In genomic region chr4:133620668-133621067, GRCm38 (mm10) we compare ENCODE assay signal across 13 mouse cellular contexts. TPM values are rescaled to one million over a fixed set of nuclear protein-coding genes. Genes with fewer than 3 reads are reported as not detected.
A peak's percentile ranks its signal among the peaks of the same experiment; 100 is the strongest.
DNase-seq lines count a peak whose midpoint lies in the region; ATAC-seq and TF ChIP-seq lines count a peak whose summit lies in the region.
"Had no signal": no experiment of that assay in that cellular context is flagged by ENCODE, and none has a peak within 500 bp of the region (broad histone marks: within the 10 kb centered on the region; RNA-seq: fewer than 3 reads in every experiment).

No protein-coding gene starts in this region.

- TF ChIP-seq POLR2A in small intestine, adult 2 months (IDR thresholded peaks at IDR 0.05; ENCODE audit: low read depth, low read length), result no peak

- no peaks in the 10 kb centered on the region for H3K27me3 ChIP-seq in liver, embryonic 15.5 days
- H3K27me3 ChIP-seq in liver, embryonic 11.5 days (replicated peaks; ENCODE audit: control insufficient read depth, insufficient read depth, low read length), result no peaks in the 10 kb centered on the region
- H3K27me3 ChIP-seq in small intestine, adult 2 months (ENCODE audit: control insufficient read depth, insufficient read depth, low read length), result no peaks in the 10 kb centered on the region
- H3K27me3 ChIP-seq in forebrain, embryonic 11.5 days (ENCODE audit: control insufficient read depth, insufficient read depth, low read length), result no peaks in the 10 kb centered on the region
- H3K27me3 ChIP-seq in kidney, embryonic 15.5 days, result no peaks in the 10 kb centered on the region
- H3K27me3 ChIP-seq: embryonic facial prominence, embryonic 15.5 days; midbrain, embryonic 12.5 days had no signal

- H3K9ac ChIP-seq in liver, embryonic 15.5 days, result no peak overlapping the region
- H3K9ac ChIP-seq in liver, embryonic 11.5 days (ENCODE audit: low read depth, low read length), result no peak overlapping the region
- H3K9ac ChIP-seq in forebrain, embryonic 11.5 days (ENCODE audit: low read length), result no peak overlapping the region
- H3K9ac ChIP-seq in kidney, embryonic 15.5 days, result no peak overlapping the region
- H3K9ac ChIP-seq: embryonic facial prominence, embryonic 15.5 days; midbrain, embryonic 12.5 days had no signal

- peaks cover 49% of the 10 kb centered on the region for H3K4me1 ChIP-seq in liver, embryonic 15.5 days (replicated peaks)
- peaks cover 15% of the 10 kb centered on the region for H3K4me1 ChIP-seq in liver, embryonic 11.5 days (replicated peaks; ENCODE audit: control insufficient read depth, insufficient read depth, low read length)
- peaks cover 18% of the 10 kb centered on the region for H3K4me1 ChIP-seq in small intestine, adult 2 months (ENCODE audit: control insufficient read depth, insufficient read depth, insufficient read length, low read length)
- H3K4me1 ChIP-seq in forebrain, embryonic 11.5 days (replicated peaks; ENCODE audit: control insufficient read depth, insufficient read depth, low read length), result no peaks in the 10 kb centered on the region
- H3K4me1 ChIP-seq in kidney, embryonic 15.5 days, result peaks cover 15% of the 10 kb centered on the region
- H3K4me1 ChIP-seq: embryonic facial prominence, embryonic 15.5 days; midbrain, embryonic 12.5 days had no signal

- no peaks in the 10 kb centered on the region for H3K9me3 ChIP-seq in liver, embryonic 15.5 days (replicated peaks)
- H3K9me3 ChIP-seq in liver, embryonic 11.5 days (ENCODE audit: control insufficient read depth, low read length), result no peaks in the 10 kb centered on the region
- no peaks in the 10 kb centered on the region for H3K9me3 ChIP-seq in forebrain, embryonic 11.5 days (ENCODE audit: control insufficient read depth, low read length)
- no peaks in the 10 kb centered on the region for H3K9me3 ChIP-seq in kidney, embryonic 15.5 days (replicated peaks)
- H3K9me3 ChIP-seq: embryonic facial prominence, embryonic 15.5 days; G1E; midbrain, embryonic 12.5 days had no signal

- no peak overlapping the region for H3K4me2 ChIP-seq in liver, embryonic 15.5 days
- no peak overlapping the region for H3K4me2 ChIP-seq in liver, embryonic 11.5 days
- no peak overlapping the region for H3K4me2 ChIP-seq in forebrain, embryonic 11.5 days (ENCODE audit: low read depth, low read length, severe bottlenecking)
- H3K4me2 ChIP-seq in kidney, embryonic 15.5 days, result no peak overlapping the region
- H3K4me2 ChIP-seq: embryonic facial prominence, embryonic 15.5 days; midbrain, embryonic 12.5 days had no signal

- 0 out of 2 replicates have a peak, but pooled peaks cover 12% of the 10 kb centered on the region for H3K36me3 ChIP-seq in liver, embryonic 15.5 days (replicated peaks)
- H3K36me3 ChIP-seq in liver, embryonic 11.5 days (ENCODE audit: control insufficient read depth, insufficient read depth, low read length), result no peaks in the 10 kb centered on the region
- peaks cover 5% of the 10 kb centered on the region for H3K36me3 ChIP-seq in small intestine, adult 2 months (ENCODE audit: control insufficient read depth, insufficient read depth, low read length)
- no peaks in the 10 kb centered on the region for H3K36me3 ChIP-seq in forebrain, embryonic 11.5 days (ENCODE audit: control insufficient read depth, insufficient read depth, low read length)
- peaks cover 35% of the 10 kb centered on the region for H3K36me3 ChIP-seq in kidney, embryonic 15.5 days

- H3K4me3 ChIP-seq in liver, embryonic 15.5 days (replicated peaks), result no peak overlapping the region
- H3K4me3 ChIP-seq in liver, embryonic 11.5 days (ENCODE audit: low read depth, low read length), result no peak overlapping the region
- H3K4me3 ChIP-seq in small intestine, adult 2 months (ENCODE audit: low read depth, low read length), result no peak overlapping the region
- no peak overlapping the region for H3K4me3 ChIP-seq in forebrain, embryonic 11.5 days (ENCODE audit: low read depth, low read length)
- H3K4me3 ChIP-seq in kidney, embryonic 15.5 days (replicated peaks), result no peak overlapping the region
- H3K4me3 ChIP-seq: embryonic facial prominence, embryonic 15.5 days; midbrain, embryonic 12.5 days had no signal

- TF ChIP-seq CTCF in small intestine, adult 2 months (IDR thresholded peaks at IDR 0.05; ENCODE audit: extremely low read depth, insufficient read length, insufficient replicate concordance, low read depth, low read length), result no peak

- H3K27ac ChIP-seq in liver, embryonic 15.5 days (replicated peaks), result 0 out of 2 replicates have a peak overlapping the region, but pooled peaks have one; percentile 14
- H3K27ac ChIP-seq in liver, embryonic 11.5 days (ENCODE audit: low read depth, low read length), result no peak overlapping the region
- peak overlapping the region; percentile 57 for H3K27ac ChIP-seq in small intestine, adult 2 months (ENCODE audit: insufficient read depth, low read depth, low read length)
- no peak overlapping the region for H3K27ac ChIP-seq in forebrain, embryonic 11.5 days (ENCODE audit: low read depth, low read length)
- no peak overlapping the region for H3K27ac ChIP-seq in kidney, embryonic 15.5 days
- H3K27ac ChIP-seq: embryonic facial prominence, embryonic 15.5 days; kidney, postnatal 0 days; midbrain, embryonic 12.5 days had no signal

- no peak for DNase-seq in liver, embryonic 11.5 days (ENCODE audit: low spot score)
- DNase-seq in CD4-positive, CD25-positive, alpha-beta regulatory T cell, adult 2 months (ENCODE audit: low read depth, low spot score), result peak; percentile 87
- DNase-seq in T-cell, adult 2 months (ENCODE audit: low spot score), result peak; percentile 82
- no peak for DNase-seq in forebrain, embryonic 11.5 days (ENCODE audit: low spot score)
- DNase-seq: cerebellum, adult 11-12 months had no signal

- ATAC-seq in liver, embryonic 15.5 days (ENCODE audit: insufficient read depth), result no peak
- ATAC-seq in liver, embryonic 11.5 days (replicated peaks; ENCODE audit: low FRiP score), result no peak
- ATAC-seq in forebrain, embryonic 11.5 days (replicated peaks; ENCODE audit: low FRiP score), result no peak
- no peak for ATAC-seq in kidney, embryonic 15.5 days (replicated peaks; ENCODE audit: low FRiP score)
- ATAC-seq: forebrain, embryonic 14.5 days had no signal

- 69% methylated on average over 8 of the region's 8 CpGs for WGBS in liver, embryonic 15.5 days (ENCODE audit: insufficient replicate concordance)
- WGBS in liver, embryonic 11.5 days, result 77% methylated on average over 8 of the region's 8 CpGs
- 86% methylated on average over 8 of the region's 8 CpGs for WGBS in small intestine, adult 2 months
- WGBS in forebrain, embryonic 11.5 days, result 91% methylated on average over 8 of the region's 8 CpGs
- 79% methylated on average over 8 of the region's 8 CpGs for WGBS in kidney, embryonic 15.5 days

RNA-seq across cellular contexts. Expression of gene Sfn, which starts 18.7 kb away (rescaled TPM):
- polyA plus RNA-seq in liver, embryonic 15.5 days (2015; fragmentation: Nextera tagmentation; extraction: Ambion mirVana), result 0.47 and 0.69 TPM in 2 replicates
- 1.7 and 3.5 TPM in 2 replicates for polyA plus RNA-seq in liver, embryonic 11.5 days (2014; fragmentation: Nextera tagmentation; extraction: Ambion mirVana)
- 175 and 423 TPM in 2 replicates for polyA plus RNA-seq in small intestine, adult 2 months (2012; rRNA removed)
- polyA plus RNA-seq in forebrain, embryonic 11.5 days (2014; fragmentation: Nextera tagmentation; extraction: Ambion mirVana), result 11.6 and 15.7 TPM in 2 replicates
- 9.8 and 13.3 TPM in 2 replicates for polyA plus RNA-seq in kidney, embryonic 15.5 days (2015; fragmentation: Nextera tagmentation; extraction: Ambion mirVana)

RNA-seq across cellular contexts. Expression of gene Zdhhc18, which starts 29.3 kb away (rescaled TPM):
- polyA plus RNA-seq in liver, embryonic 15.5 days (2015; fragmentation: Nextera tagmentation; extraction: Ambion mirVana), result 1.2 and 1.9 TPM in 2 replicates
- 2.1 and 3.1 TPM in 2 replicates for polyA plus RNA-seq in liver, embryonic 11.5 days (2014; fragmentation: Nextera tagmentation; extraction: Ambion mirVana)
- polyA plus RNA-seq in small intestine, adult 2 months (2012; rRNA removed), result 18.7 and 36.7 TPM in 2 replicates
- polyA plus RNA-seq in forebrain, embryonic 11.5 days (2014; fragmentation: Nextera tagmentation; extraction: Ambion mirVana), result 4.8 and 6.3 TPM in 2 replicates
- polyA plus RNA-seq in kidney, embryonic 15.5 days (2015; fragmentation: Nextera tagmentation; extraction: Ambion mirVana), result 2.5 and 3.8 TPM in 2 replicates

RNA-seq across cellular contexts. Expression of gene Gpn2, which starts 36.5 kb away (rescaled TPM):
- polyA plus RNA-seq in liver, embryonic 15.5 days (2015; fragmentation: Nextera tagmentation; extraction: Ambion mirVana), result 8.6 and 10.8 TPM in 2 replicates
- polyA plus RNA-seq in liver, embryonic 11.5 days (2014; fragmentation: Nextera tagmentation; extraction: Ambion mirVana), result 23.4 and 24.8 TPM in 2 replicates
- 40.7 and 77.8 TPM in 2 replicates for polyA plus RNA-seq in small intestine, adult 2 months (2012; rRNA removed)
- 28.6 and 31.8 TPM in 2 replicates for polyA plus RNA-seq in forebrain, embryonic 11.5 days (2014; fragmentation: Nextera tagmentation; extraction: Ambion mirVana)
- 19.8 and 20.3 TPM in 2 replicates for polyA plus RNA-seq in kidney, embryonic 15.5 days (2015; fragmentation: Nextera tagmentation; extraction: Ambion mirVana)

RNA-seq across cellular contexts. Expression of gene Gpatch3, which starts 46.1 kb away (rescaled TPM):
- 3.8 and 4.9 TPM in 2 replicates for polyA plus RNA-seq in liver, embryonic 15.5 days (2015; fragmentation: Nextera tagmentation; extraction: Ambion mirVana)
- 8.7 and 10.0 TPM in 2 replicates for polyA plus RNA-seq in liver, embryonic 11.5 days (2014; fragmentation: Nextera tagmentation; extraction: Ambion mirVana)
- polyA plus RNA-seq in small intestine, adult 2 months (2012; rRNA removed), result 4.1 and 7.3 TPM in 2 replicates
- polyA plus RNA-seq in forebrain, embryonic 11.5 days (2014; fragmentation: Nextera tagmentation; extraction: Ambion mirVana), result 9.2 and 9.3 TPM in 2 replicates
- polyA plus RNA-seq in kidney, embryonic 15.5 days (2015; fragmentation: Nextera tagmentation; extraction: Ambion mirVana), result 7.4 and 7.8 TPM in 2 replicates

RNA-seq across cellular contexts. Expression of gene Pigv, which starts 51.8 kb away (rescaled TPM):
- 5.5 and 6.3 TPM in 2 replicates for polyA plus RNA-seq in liver, embryonic 15.5 days (2015; fragmentation: Nextera tagmentation; extraction: Ambion mirVana)
- 10.7 and 15.0 TPM in 2 replicates for polyA plus RNA-seq in liver, embryonic 11.5 days (2014; fragmentation: Nextera tagmentation; extraction: Ambion mirVana)
- polyA plus RNA-seq in small intestine, adult 2 months (2012; rRNA removed), result 6.0 and 8.9 TPM in 2 replicates
- polyA plus RNA-seq in forebrain, embryonic 11.5 days (2014; fragmentation: Nextera tagmentation; extraction: Ambion mirVana), result 17.2 and 17.8 TPM in 2 replicates
- polyA plus RNA-seq in kidney, embryonic 15.5 days (2015; fragmentation: Nextera tagmentation; extraction: Ambion mirVana), result 19.9 and 20.2 TPM in 2 replicates

Comparison
In these comparisons a context has a peak if more than half of its experiments do, and no peak if none do; other contexts are left out.
1. H3K27ac ChIP-seq: peak in liver, embryonic 15.5 days (single experiment) and small intestine, adult 2 months (single experiment); none in liver, embryonic 11.5 days (single experiment), forebrain, embryonic 11.5 days (single experiment) and kidney, embryonic 15.5 days (single experiment).
2. DNase-seq: peak in CD4-positive, CD25-positive, alpha-beta regulatory T cell, adult 2 months (single experiment) and T-cell, adult 2 months (single experiment); none in liver, embryonic 11.5 days (single experiment) and forebrain, embryonic 11.5 days (single experiment).
3. RNA of gene Sfn, which starts 18.7 kb away (polyA plus RNA-seq): 175 to 423 TPM in small intestine, adult 2 months; 9.8 to 13.3 TPM in kidney, embryonic 15.5 days, 11.6 to 15.7 TPM in forebrain, embryonic 11.5 days, 1.7 to 3.5 TPM in liver, embryonic 11.5 days and 0.47 to 0.69 TPM in liver, embryonic 15.5 days; every median in the first group is over 10 times any median in the second.